Mouse (Mus musculus): Measurements from ENCODE around the gene Hoxd9. TPM values are rescaled to one million over a fixed set of nuclear protein-coding genes. Genes with fewer than 3 reads are reported as not detected.

The Hoxd9 gene
- polyA plus RNA-seq, 1 experiment from 2014 or later, result 0.09 TPM

- Histone ChIP-seq H3K36me3 (replicated peaks; ENCODE audit: control insufficient read depth, insufficient read depth) (no peaks in the 10 kb centered on the region), H3K4me1 (replicated peaks; ENCODE audit: control insufficient read depth, insufficient read depth, low read length) (peaks cover 4% of the 10 kb centered on the region; the same call in 1 of the 2 replicates), H3K27me3 (ENCODE audit: control insufficient read depth, insufficient read depth, low read length) (peaks cover 98% of the 10 kb centered on the region), H3K4me3 (replicated peaks; ENCODE audit: low read length) (peak within 1 kb of the TSS; percentile 18), H3K9me3 (ENCODE audit: control insufficient read depth, low read length) (no peaks in the 10 kb centered on the region), H3K4me2 (replicated peaks) (peak within 1 kb of the TSS; percentile 35), H3K27ac (no peak within 1 kb of the TSS), H3K9ac (no peak within 1 kb of the TSS)
- ATAC-seq (ENCODE audit: low FRiP score) (no peak), DNase-seq (ENCODE audit: low spot score) (no peak)
- 0% methylated on average over 30 of the region's 51 CpGs for WGBS
Measured at GRCm38 (mm10) chr2:74667842-74668357, 29.6 kb upstream of the Hoxd9 start, which contains the start of gene Hoxd13. Gene Hoxd13 (plus strand): TSS chr2:74668310.

- Histone ChIP-seq H3K9ac (no peak overlapping the region), H3K27ac (no peak overlapping the region), H3K27me3 (ENCODE audit: control insufficient read depth, insufficient read depth, low read length) (peaks cover 98% of the 10 kb centered on the region), H3K4me1 (replicated peaks; ENCODE audit: control insufficient read depth, insufficient read depth, low read length) (peaks cover 4% of the 10 kb centered on the region; the same call in 1 of the 2 replicates), H3K9me3 (ENCODE audit: control insufficient read depth, low read length) (no peaks in the 10 kb centered on the region), H3K4me2 (replicated peaks) (peak overlapping the region; percentile 35), H3K4me3 (replicated peaks; ENCODE audit: low read length) (peak overlapping the region; percentile 18), H3K36me3 (replicated peaks; ENCODE audit: control insufficient read depth, insufficient read depth) (no peaks in the 10 kb centered on the region)
- ATAC-seq (ENCODE audit: low FRiP score) (no peak; the same call in 1 of the 2 replicates), DNase-seq (ENCODE audit: low spot score) (no peak)
- under 1% methylated on average over 67 of the region's 74 CpGs for WGBS
Measured at GRCm38 (mm10) chr2:74668370-74669229, 28.9 kb upstream of the Hoxd9 start.

- H3K4me2 ChIP-seq (replicated peaks), result no peak overlapping the region
- peaks cover 4% of the 10 kb centered on the region; the same call in 1 of the 2 replicates for H3K4me1 ChIP-seq (replicated peaks; ENCODE audit: control insufficient read depth, insufficient read depth, low read length)
- no peak overlapping the region for H3K9ac ChIP-seq
- peaks cover 98% of the 10 kb centered on the region for H3K27me3 ChIP-seq (ENCODE audit: control insufficient read depth, insufficient read depth, low read length)
- 4% methylated on average over 3 of the region's 3 CpGs for WGBS
- DNase-seq (ENCODE audit: low spot score) (no peak), ATAC-seq (ENCODE audit: low FRiP score) (no peak)
- no peak overlapping the region for H3K4me3 ChIP-seq (replicated peaks; ENCODE audit: low read length)
- no peaks in the 10 kb centered on the region for H3K36me3 ChIP-seq (replicated peaks; ENCODE audit: control insufficient read depth, insufficient read depth)
- no peak overlapping the region for H3K27ac ChIP-seq
- H3K9me3 ChIP-seq (ENCODE audit: control insufficient read depth, low read length), result no peaks in the 10 kb centered on the region
Measured at GRCm38 (mm10) chr2:74669230-74669578, 28.3 kb upstream of the Hoxd9 start.

DNA sequence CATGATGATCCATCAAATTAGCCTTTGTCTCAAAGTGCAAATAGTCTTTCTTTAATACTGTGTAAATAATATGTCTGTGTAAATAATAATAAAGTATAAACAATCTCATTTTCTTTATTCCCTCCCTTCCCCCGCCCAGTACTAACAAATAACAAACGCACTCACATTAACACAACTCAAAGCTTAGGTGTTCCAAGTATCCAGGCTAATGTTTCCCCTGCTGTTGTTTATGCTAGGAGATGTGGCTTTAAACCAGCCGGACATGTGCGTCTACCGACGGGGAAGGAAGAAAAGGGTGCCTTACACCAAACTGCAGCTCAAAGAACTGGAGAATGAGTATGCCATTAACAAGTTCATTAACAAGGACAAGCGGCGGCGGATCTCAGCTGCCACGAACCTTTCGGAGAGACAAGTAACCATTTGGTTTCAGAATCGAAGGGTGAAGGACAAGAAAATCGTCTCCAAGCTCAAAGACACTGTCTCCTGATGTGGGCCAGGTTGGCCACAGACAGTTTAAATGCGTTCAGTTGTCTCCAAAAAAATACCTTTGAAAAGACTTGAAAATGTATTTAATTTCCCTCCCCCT, 27.8 kb upstream of the Hoxd9 start:
- WGBS, result under 1% methylated on average over 14 of the region's 14 CpGs
- Histone ChIP-seq H3K9ac (no peak overlapping the region), H3K4me1 (replicated peaks; ENCODE audit: control insufficient read depth, insufficient read depth, low read length) (peaks cover 4% of the 10 kb centered on the region; the same call in 1 of the 2 replicates), H3K27ac (no peak overlapping the region), H3K36me3 (replicated peaks; ENCODE audit: control insufficient read depth, insufficient read depth) (no peaks in the 10 kb centered on the region), H3K27me3 (ENCODE audit: control insufficient read depth, insufficient read depth, low read length) (peaks cover 98% of the 10 kb centered on the region), H3K4me3 (replicated peaks; ENCODE audit: low read length) (no peak overlapping the region), H3K9me3 (ENCODE audit: control insufficient read depth, low read length) (no peaks in the 10 kb centered on the region), H3K4me2 (replicated peaks) (no peak overlapping the region)
- no peak for DNase-seq (ENCODE audit: low spot score)
- ATAC-seq (ENCODE audit: low FRiP score), result no peak

DNA sequence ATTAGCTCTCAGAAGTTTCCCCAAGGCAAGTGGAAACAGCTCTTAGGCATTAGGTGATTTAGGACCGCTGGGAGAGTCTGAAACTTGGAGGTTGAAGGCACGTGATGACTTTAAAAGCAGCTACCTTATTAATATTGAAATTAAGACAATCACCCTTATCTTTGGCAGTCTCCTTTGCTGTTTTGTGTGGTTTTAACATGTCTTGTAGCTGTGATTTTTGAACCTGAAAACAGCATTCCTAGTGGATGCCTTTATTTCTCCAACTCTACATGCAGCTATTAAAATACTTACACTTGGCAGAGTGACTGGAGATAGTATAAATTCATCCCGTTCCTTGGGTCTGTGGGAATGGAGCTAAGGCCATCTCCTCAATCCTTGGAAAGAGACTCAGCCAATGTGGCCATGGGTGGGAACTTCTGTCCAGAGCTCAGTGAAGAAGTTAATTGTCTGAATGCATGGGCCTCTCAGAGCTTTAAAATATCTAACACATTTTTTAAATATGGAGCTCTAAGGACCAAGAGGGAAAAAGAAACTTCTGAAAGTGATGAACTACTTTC, 26.8 kb upstream of the Hoxd9 start:
- DNase-seq (ENCODE audit: low spot score), result no peak
- H3K9ac ChIP-seq, result no peak overlapping the region
- peaks cover 4% of the 10 kb centered on the region; the same call in 1 of the 2 replicates for H3K4me1 ChIP-seq (replicated peaks; ENCODE audit: control insufficient read depth, insufficient read depth, low read length)
- H3K4me2 ChIP-seq (replicated peaks), result no peak overlapping the region
- H3K4me3 ChIP-seq (replicated peaks; ENCODE audit: low read length), result no peak overlapping the region
- H3K9me3 ChIP-seq (ENCODE audit: control insufficient read depth, low read length), result no peaks in the 10 kb centered on the region
- peaks cover 98% of the 10 kb centered on the region for H3K27me3 ChIP-seq (ENCODE audit: control insufficient read depth, insufficient read depth, low read length)
- ATAC-seq (ENCODE audit: low FRiP score), result no peak
- H3K36me3 ChIP-seq (replicated peaks; ENCODE audit: control insufficient read depth, insufficient read depth), result no peaks in the 10 kb centered on the region
- H3K27ac ChIP-seq, result no peak overlapping the region
- 2% methylated on average over 3 of the region's 3 CpGs for WGBS

DNA sequence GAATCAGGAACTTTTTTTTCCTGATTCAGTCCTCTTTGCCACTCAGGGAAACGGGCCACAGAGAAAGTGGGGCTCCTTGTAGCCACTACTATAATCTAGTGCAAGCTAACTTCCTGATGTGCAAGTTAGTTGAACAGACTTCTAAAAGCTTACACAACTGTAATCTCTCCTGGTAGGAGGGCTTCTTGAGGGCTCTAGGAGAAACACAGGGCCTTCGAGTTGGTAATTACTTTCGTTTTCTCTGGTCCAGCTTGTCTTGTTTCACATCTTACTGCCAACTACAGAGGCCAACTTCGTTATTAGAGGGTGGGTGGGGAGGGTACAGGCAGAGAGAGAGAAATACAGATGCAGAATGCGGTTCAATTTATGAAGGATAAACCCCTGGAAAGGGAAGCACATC, 25.7 kb upstream of the Hoxd9 start:
- 6% methylated on average over 5 of the region's 5 CpGs for WGBS

DNA sequence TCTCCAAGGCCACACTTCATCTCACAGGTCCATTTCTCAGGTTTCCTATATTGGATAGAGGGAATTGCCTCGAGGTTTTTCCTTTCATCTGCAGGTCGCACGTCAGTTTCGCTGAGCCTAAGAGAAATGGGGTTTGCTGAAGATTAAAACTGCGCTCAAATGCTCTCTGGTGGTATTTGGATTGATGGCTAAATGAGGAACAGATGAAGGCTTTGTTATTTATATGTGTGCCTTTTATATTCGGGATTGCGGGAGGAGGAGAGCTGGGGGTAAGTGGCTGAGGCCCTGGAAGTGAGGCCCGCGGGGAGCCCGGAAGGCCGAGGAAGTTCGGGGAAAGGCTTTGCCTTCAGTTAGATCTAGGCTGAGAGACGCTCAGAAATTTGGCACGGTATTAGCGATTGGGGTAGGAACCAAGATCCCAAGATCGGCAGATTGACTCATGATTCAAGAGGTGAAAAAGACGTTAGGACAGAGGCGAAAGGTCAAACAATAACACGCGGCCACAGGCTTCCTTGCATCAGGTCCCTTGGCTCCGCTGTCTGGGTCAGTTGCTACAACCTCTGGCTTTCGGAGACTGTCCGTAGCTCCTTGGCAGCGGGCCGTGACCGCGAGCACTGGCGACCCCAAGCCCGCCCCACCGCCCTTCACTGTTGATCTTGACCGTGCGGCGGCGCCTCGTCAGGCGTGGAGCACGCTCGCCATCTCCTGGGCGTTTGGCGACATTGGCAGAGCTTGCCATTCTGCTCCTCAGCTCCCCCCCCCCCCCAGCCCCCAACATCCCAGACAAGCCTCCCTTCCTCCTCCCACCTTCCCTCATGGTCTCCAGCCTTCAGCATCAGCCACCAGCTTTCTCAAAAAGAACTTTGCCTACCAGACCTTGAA, 24.8 kb upstream of the Hoxd9 start:
- peaks cover 4% of the 10 kb centered on the region; the same call in 1 of the 2 replicates for H3K4me1 ChIP-seq (replicated peaks; ENCODE audit: control insufficient read depth, insufficient read depth, low read length)
- peaks cover 98% of the 10 kb centered on the region for H3K27me3 ChIP-seq (ENCODE audit: control insufficient read depth, insufficient read depth, low read length)
- no peak overlapping the region for H3K27ac ChIP-seq
- DNase-seq (ENCODE audit: low spot score) (peak; percentile 75), ATAC-seq (ENCODE audit: low FRiP score) (peak; percentile 55; the same call in 1 of the 2 replicates)
- H3K36me3 ChIP-seq (replicated peaks; ENCODE audit: control insufficient read depth, insufficient read depth), result no peaks in the 10 kb centered on the region
- H3K4me2 ChIP-seq (replicated peaks), result peak overlapping the region; percentile 39
- H3K9me3 ChIP-seq (ENCODE audit: control insufficient read depth, low read length), result no peaks in the 10 kb centered on the region
- peak overlapping the region; percentile 22 for H3K4me3 ChIP-seq (replicated peaks; ENCODE audit: low read length)
- WGBS, result 1% methylated on average over 40 of the region's 40 CpGs
- no peak overlapping the region for H3K9ac ChIP-seq

More for the DNA sequence above, 25.7 kb upstream of the Hoxd9 start:
- Histone ChIP-seq H3K36me3 (replicated peaks; ENCODE audit: control insufficient read depth, insufficient read depth) (no peaks in the 10 kb centered on the region), H3K4me2 (replicated peaks) (no peak overlapping the region), H3K9ac (no peak overlapping the region), H3K27ac (no peak overlapping the region), H3K4me3 (replicated peaks; ENCODE audit: low read length) (no peak overlapping the region), H3K27me3 (ENCODE audit: control insufficient read depth, insufficient read depth, low read length) (peaks cover 98% of the 10 kb centered on the region), H3K9me3 (ENCODE audit: control insufficient read depth, low read length) (no peaks in the 10 kb centered on the region), H3K4me1 (replicated peaks; ENCODE audit: control insufficient read depth, insufficient read depth, low read length) (peaks cover 4% of the 10 kb centered on the region; the same call in 1 of the 2 replicates)
- DNase-seq (ENCODE audit: low spot score) (no peak), ATAC-seq (ENCODE audit: low FRiP score) (no peak)

- no peak overlapping the region for H3K27ac ChIP-seq
- H3K9ac ChIP-seq, result no peak overlapping the region
- no peaks in the 10 kb centered on the region for H3K36me3 ChIP-seq (replicated peaks; ENCODE audit: control insufficient read depth, insufficient read depth)
- ATAC-seq (ENCODE audit: low FRiP score) (no peak), DNase-seq (ENCODE audit: low spot score) (no peak)
- 1% methylated on average over 24 of the region's 24 CpGs for WGBS
- H3K27me3 ChIP-seq (ENCODE audit: control insufficient read depth, insufficient read depth, low read length), result peaks cover 100% of the 10 kb centered on the region
- no peak overlapping the region for H3K4me3 ChIP-seq (replicated peaks; ENCODE audit: low read length)
- H3K9me3 ChIP-seq (ENCODE audit: control insufficient read depth, low read length), result no peaks in the 10 kb centered on the region
- H3K4me1 ChIP-seq (replicated peaks; ENCODE audit: control insufficient read depth, insufficient read depth, low read length), result no peaks in the 10 kb centered on the region; the same call in 1 of the 2 replicates
- H3K4me2 ChIP-seq (replicated peaks), result no peak overlapping the region
Measured at GRCm38 (mm10) chr2:74673835-74674425, 23.6 kb upstream of the Hoxd9 start.

All from hindbrain, embryonic 14.5 days (tissue).